Mouse (Mus musculus) G1E (cell line): ENCODE measurements at regions not wholly inside any gene's neighbourhood (a gene's known extent, or its start where the extent isn't known, plus 50 kb on each side); places are given as distances from the start of the nearest gene placed in this dataset.

Source experiments
- CTCF ChIP-seq: IDR thresholded peaks from 2 replicates; pipeline ENCODE4 v1.5.1; 2012; ENCODE audit warnings: low read depth, low read length, inconsistent platforms, mixed read lengths
- GATA1 ChIP-seq: IDR thresholded peaks from 2 replicates; pipeline ENCODE4 v1.6.1; 2012; ENCODE audit warnings: borderline replicate concordance, low read length, inconsistent platforms, mixed read lengths
- GATA2 ChIP-seq: IDR thresholded peaks from 2 replicates; pipeline ENCODE4 v1.6.1; 2012; ENCODE audit warnings: low read depth, low read length, inconsistent platforms, borderline replicate concordance
- POLR2AphosphoS5 ChIP-seq: IDR thresholded peaks from 2 replicates; pipeline ENCODE4 v1.6.1; 2012; ENCODE audit warnings: low read depth, low read length, inconsistent platforms; ENCODE audit not compliant: insufficient replicate concordance
- TAL1 ChIP-seq: conservative IDR thresholded peaks from 2 replicates; pipeline ENCODE4 v1.6.1; 2012; ENCODE audit warnings: low read depth, low read length, inconsistent platforms, mixed read lengths

GRCm38 (mm10) chr14:124800421-124800820, 123.5 kb upstream of the Fgf14 start:
- TF ChIP-seq GATA1 (no peak), CTCF (no peak), TAL1 (no peak), POLR2AphosphoS5 (no peak), GATA2 (no peak)
